Mouse (Mus musculus) layer of hippocampus, adult 9-10 months (tissue): Measurements from ENCODE around the gene Vmn2r2.

Source experiments
- DNase-seq: peaks from one replicate; pipeline ENCODE4 v3.0.0; 2022; ENCODE audit warnings: low spot score

The Vmn2r2 gene

DNA sequence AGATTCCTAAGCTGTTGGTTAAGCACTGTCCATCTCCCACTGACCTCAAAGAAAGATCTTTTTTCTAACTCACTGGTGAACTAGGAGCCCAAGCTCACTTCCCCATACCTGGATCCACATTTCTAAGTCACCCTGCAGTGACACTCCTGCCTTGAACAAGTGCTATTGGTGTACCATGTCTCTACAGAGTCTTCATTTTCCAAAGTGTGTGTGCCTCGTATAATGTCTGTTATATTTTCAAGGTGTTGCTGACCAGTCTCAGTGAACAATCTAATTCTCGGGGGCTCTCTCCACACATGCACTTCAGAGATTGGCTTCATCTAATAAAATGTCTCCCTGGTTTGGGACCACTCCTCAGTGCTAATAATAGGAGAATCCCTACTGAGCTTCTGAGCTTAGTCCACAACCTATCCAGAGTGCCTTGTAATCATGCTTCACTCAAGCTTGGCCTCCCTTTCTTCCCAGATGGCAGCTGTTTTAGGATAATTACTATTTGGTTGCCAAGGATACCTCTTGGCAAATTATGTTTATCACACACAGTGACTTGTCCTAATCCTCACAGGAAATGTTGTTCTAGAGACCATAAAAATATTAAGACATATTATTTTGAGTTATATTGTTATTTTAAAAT is at the start of gene Vmn2r2:
Vmn2r2 (minus strand) TSS at position 51 of the 631 bp plus-strand sequence.
- peak; percentile 2 for DNase-seq

DNA sequence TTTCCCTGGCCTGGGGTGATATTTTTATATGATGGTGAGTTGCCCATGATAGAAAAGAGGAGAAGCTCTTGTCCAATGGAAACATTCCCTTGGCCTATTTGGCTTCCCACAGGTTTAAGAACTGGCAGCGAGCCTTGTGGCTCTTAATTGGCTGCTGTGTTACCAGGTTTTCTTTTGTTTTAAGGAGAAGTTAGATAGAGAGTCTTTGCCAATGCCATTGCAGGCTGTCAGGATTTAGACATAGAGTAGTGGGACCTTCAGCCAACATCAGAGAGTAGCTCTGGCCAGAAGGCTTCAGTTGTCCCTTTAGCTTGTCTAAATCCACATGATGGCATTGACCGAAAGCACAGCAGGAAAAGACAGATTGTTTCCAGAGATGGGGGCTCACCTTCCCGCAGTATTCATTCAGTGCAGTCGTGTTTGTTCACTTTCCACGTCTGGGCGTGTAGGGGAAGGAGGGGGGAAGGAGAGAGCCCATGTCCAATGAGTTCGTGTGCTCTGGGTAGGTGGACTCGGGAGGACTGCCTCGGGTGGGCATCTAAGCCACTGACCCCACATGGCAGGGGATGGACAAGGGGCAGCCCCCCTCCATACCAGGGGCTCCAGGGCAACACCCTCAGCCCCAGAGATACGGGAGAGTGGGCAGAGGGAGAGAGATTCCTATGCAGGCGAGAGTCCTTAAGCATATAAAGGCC is 28.2 kb downstream of the Vmn2r2 start:
- DNase-seq = no peak

- no peak for DNase-seq
Observed at GRCm38 (mm10) chr3:64112707-64113106, 29.0 kb downstream of the Vmn2r2 start.

- no peak for DNase-seq
Observed at GRCm38 (mm10) chr3:64081247-64081646, 60.5 kb downstream of the Vmn2r2 start, which contains the start of gene Vmn2r1. TSS of gene Vmn2r1 (plus strand) at chr3:64081547.
